Mouse (Mus musculus): ENCODE measurements around the gene Bdh1.

GRCm38 (mm10) chr16:31424416-31425187 lies 2.5 kb downstream of the Bdh1 start:
- TF ChIP-seq EP300 (IDR thresholded peaks at IDR 0.05; ENCODE audit: low read depth), result no peak
- TF ChIP-seq CTCF (IDR thresholded peaks at IDR 0.05; ENCODE audit: low read depth), result no peak

Data from heart, postnatal 0 days (tissue).